Mouse (Mus musculus) limb, embryonic 15.5 days (tissue): ENCODE results near the gene Klhl25. TPM values are rescaled to one million over a fixed set of nuclear protein-coding genes. Genes with fewer than 3 reads are reported as not detected.
"Not testable (repeated sequence)": the region's sequence is repeated elsewhere in the genome, so short reads cannot be mapped to it uniquely, and the experiment has no call there.

Source experiments
- ATAC-seq: fragments of 200-750 bp; cut with Nextera tagmentation; 2 replicates; pipeline ENCODE4 v1.8.0; 2017; ENCODE audit warnings: low read depth, moderate TSS enrichment; ENCODE audit not compliant: insufficient number of reproducible peaks, low FRiP score, low TSS enrichment
- H3K27ac ChIP-seq: fragments of 300-500 bp; sonication (generic); 2 replicates; pipeline ENCODE4 v1.5.1; 2015; ENCODE audit warnings: moderate library complexity, mild to moderate bottlenecking, inconsistent platforms
- H3K27me3 ChIP-seq: fragments of 300-500 bp; sonication (generic); 2 replicates; pipeline ENCODE4 v1.6.1; 2015; ENCODE audit warnings: inconsistent platforms
- H3K36me3 ChIP-seq: fragments of 300-500 bp; sonication (generic); 2 replicates; pipeline ENCODE4 v1.6.1; 2015; ENCODE audit warnings: inconsistent platforms
- H3K4me1 ChIP-seq: fragments of 300-500 bp; sonication (generic); 2 replicates; pipeline ENCODE4 v1.6.1; 2015; ENCODE audit warnings: inconsistent platforms
- H3K4me2 ChIP-seq: fragments of 300-500 bp; sonication (generic); 2 replicates; pipeline ENCODE4 v1.6.1; 2015; ENCODE audit warnings: mild to moderate bottlenecking, inconsistent platforms
- H3K4me3 ChIP-seq: fragments of 300-500 bp; sonication (generic); 2 replicates; pipeline ENCODE4 v1.5.1; 2015; ENCODE audit warnings: mild to moderate bottlenecking, inconsistent platforms
- H3K9ac ChIP-seq: fragments of 300-500 bp; sonication (generic); 2 replicates; pipeline ENCODE4 v1.6.1; 2015; ENCODE audit warnings: inconsistent platforms
- H3K9me3 ChIP-seq: fragments of 300-500 bp; sonication (generic); 2 replicates; pipeline ENCODE4 v1.6.1; 2016; ENCODE audit warnings: inconsistent platforms
- WGBS: fragments of 180-500 bp; shearing (Covaris S2); methylation state at CpG from one replicate; pipeline ENCODE4 v1.1.7; 2015; 5-methylcytosine and 5-hydroxymethylcytosine counted together
- polyA plus RNA-seq: library from polyadenylated mRNA; unstranded; fragments of >200 nt; fragmentation: Nextera tagmentation; extraction: Ambion mirVana; gene quantifications from 2 replicates; pipeline ENCODE4 v1.2.1, GENCODE M21; 2015

Klhl25 gene
- polyA plus RNA-seq, 1 experiment from 2014 or later: 19.8 TPM

DNA sequence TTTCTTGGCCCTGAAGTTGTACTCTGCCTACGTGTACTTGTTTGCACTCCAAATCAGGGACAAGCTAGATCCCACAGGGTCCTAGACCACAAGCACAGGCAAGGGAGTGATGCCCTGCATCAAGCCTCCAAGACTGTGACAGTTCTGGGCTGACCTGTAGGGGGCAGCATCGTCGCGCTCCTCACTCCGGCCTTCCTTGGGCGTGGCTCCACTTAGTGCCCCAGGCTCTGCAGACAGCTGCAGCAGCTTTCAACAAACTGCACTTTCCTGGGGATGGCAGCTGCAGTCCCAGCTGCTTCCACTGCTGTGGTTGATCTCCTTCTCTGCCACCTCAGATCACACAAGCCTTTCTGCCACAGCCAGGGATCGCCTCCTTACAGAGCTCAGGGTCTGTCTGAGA, 65.8 kb downstream of the Klhl25 start:
- H3K4me1 ChIP-seq: no peaks in the 10 kb centered on the region; the same call in 1 of the 2 replicates
- H3K36me3 ChIP-seq: no peaks in the 10 kb centered on the region
- H3K4me3 ChIP-seq: no peak overlapping the region
- no peak overlapping the region for H3K27ac ChIP-seq
- H3K27me3 ChIP-seq: no peaks in the 10 kb centered on the region
- H3K4me2 ChIP-seq: no peak overlapping the region
- H3K9ac ChIP-seq: no peak overlapping the region
- 2% methylated on average over 7 of the region's 7 CpGs for WGBS
- peak; percentile 80; the same call in 1 of the 2 replicates for ATAC-seq
- no peaks in the 10 kb centered on the region for H3K9me3 ChIP-seq

DNA sequence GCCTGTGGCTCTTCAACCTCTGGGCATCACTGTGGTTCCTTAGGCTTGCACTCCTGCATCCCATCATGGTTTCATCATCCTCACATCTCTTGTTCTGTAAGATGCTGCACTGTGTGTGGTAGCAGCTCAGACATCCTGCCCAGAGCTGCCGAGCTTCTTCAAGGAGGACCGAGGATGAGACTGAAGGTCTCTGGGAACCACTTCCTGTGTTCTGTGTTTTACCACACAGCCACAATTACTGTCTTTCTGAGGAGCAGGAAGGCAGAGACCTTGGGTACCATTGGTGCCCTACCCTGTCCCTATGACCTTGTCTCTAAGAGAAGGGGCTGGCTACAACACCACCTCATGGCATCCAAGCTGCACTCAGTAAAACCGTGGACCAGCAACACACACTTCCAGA, 67.4 kb downstream of the Klhl25 start:
- not testable (repeated sequence) for H3K9ac ChIP-seq, H3K36me3 ChIP-seq, ATAC-seq, H3K4me2 ChIP-seq, H3K27ac ChIP-seq, H3K4me3 ChIP-seq, H3K4me1 ChIP-seq, H3K9me3 ChIP-seq, H3K27me3 ChIP-seq
- 76% methylated on average over 3 of the region's 3 CpGs for WGBS

DNA sequence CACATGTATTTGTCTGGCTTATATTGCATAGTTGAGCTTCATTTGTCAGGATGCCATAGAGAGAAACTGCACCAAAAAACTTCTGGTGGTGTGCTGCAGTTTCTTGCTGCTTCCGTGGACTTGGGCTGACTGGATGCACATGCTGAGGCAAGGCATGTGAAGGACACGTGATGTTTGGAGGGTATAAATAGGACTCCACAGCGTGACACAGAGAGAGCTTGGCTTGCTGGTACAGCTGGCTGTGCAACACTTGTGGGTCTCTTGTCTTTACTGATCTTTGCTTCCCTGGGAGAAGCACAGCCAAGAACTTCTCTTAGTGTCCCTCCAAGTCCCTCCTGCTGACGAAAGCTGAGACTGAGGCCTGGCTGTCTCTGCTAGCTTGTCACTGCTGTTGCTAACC, 69.6 kb downstream of the Klhl25 start:
- 83% methylated on average over 4 of the region's 4 CpGs for WGBS
- Histone ChIP-seq H3K4me2 (no peak overlapping the region), H3K36me3 (no peaks in the 10 kb centered on the region), H3K4me3 (no peak overlapping the region), H3K9ac (no peak overlapping the region), H3K27me3 (no peaks in the 10 kb centered on the region), H3K9me3 (no peaks in the 10 kb centered on the region), H3K27ac (no peak overlapping the region), H3K4me1 (no peaks in the 10 kb centered on the region)
- no peak for ATAC-seq

DNA sequence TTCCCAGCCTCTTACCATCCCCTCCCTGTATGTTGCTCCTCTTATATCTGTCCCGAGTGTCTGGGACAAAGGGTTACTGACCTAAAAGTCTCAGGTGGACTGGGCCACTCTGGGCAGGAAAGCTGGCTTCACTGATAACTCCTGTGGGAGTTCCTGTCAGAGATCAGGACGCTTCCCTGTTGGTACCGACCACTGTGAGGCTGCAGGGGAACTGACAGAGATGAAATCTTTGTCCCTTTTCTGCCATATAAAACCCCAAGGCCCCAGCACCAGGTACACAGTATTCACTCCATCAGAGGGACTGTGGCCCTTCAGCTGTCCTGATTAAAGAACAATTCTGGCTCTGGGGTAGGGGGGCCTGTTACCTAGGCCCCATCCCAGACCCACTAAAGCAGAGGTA, 71.6 kb downstream of the Klhl25 start:
- ATAC-seq, H3K27ac ChIP-seq, H3K4me1 ChIP-seq, H3K36me3 ChIP-seq, H3K9me3 ChIP-seq, H3K9ac ChIP-seq, H3K27me3 ChIP-seq, H3K4me3 ChIP-seq, H3K4me2 ChIP-seq: not testable (repeated sequence)
- 82% methylated on average over 3 of the region's 3 CpGs for WGBS
